7 mouse cellular contexts compared by ENCODE assay signal in the genomic region with DNA sequence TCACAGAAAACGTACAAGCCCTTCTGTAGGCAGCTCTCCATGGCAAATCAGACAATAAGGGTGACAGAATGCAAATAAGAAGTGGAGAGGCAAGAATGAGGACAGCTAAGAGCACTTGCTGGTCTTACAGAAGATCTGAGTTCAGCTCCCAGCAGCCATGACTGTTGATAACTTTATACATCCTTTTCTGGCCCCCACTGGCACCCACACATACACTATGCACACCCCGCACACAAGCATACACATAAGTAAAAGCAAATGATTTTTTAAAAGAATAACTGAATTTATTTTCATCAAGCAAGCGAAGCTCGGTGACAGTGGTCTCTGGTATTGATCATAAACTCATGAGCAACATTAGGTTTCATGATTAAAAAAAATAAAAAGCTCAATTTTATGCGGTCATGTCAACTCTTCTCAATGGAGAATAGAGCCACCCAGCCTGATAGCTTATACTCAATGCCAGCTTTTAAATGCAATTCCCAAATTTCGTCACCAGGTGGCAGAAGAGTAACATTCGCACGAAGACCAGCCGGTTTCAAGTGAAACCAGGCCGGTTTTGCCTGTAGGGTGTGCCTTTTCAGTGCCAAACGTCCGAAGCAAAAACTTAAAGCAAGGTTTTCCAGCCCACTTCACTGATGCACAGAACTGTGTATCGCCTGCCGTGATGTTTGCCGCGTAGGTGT.
A peak's percentile ranks its signal among the peaks of the same experiment; 100 is the strongest.
DNase-seq lines count a peak whose midpoint lies in the region; ATAC-seq lines count a peak whose summit lies in the region.

No protein-coding gene starts in this region.

- intact Hi-C loops in left cerebral cortex, postnatal 10 days (cut with DNase I) = loop anchor here (2.0 to 5.0 kb wide), 2 partner anchors 191 to 210 kb away; no protein-coding TSS in a partner anchor

- 0 out of 2 replicates have a peak overlapping the region, but pooled peaks have one; percentile 13 for H3K9ac ChIP-seq in intestine, embryonic 14.5 days (ENCODE audit: low read length)

- no peaks in the 10 kb centered on the region for H3K36me3 ChIP-seq in intestine, embryonic 14.5 days (ENCODE audit: control insufficient read depth, insufficient read depth, low read length)

- H3K27me3 ChIP-seq in intestine, embryonic 14.5 days (replicated peaks; ENCODE audit: control insufficient read depth, insufficient read depth, low read length) = no peaks in the 10 kb centered on the region

- no peaks in the 10 kb centered on the region for H3K9me3 ChIP-seq in intestine, embryonic 14.5 days (ENCODE audit: control insufficient read depth, low read length)

- no peak overlapping the region for H3K27ac ChIP-seq in intestine, embryonic 14.5 days (ENCODE audit: low read depth)

- DNase-seq in adrenal gland, adult 18-20 months (ENCODE audit: low spot score in 2 of 2) = peak; percentile 74 to 86
- DNase-seq in embryo, embryonic 10 days (ENCODE audit: low spot score) = peak; percentile 92
- DNase-seq in gastrocnemius, postnatal 25 days = peak; percentile 57
- DNase-seq in intestine, embryonic 14.5 days (ENCODE audit: low spot score) = peak; percentile 89
- peak; percentile 82 to 89 for DNase-seq in left cerebral cortex, postnatal 10 days (ENCODE audit: extremely low spot score in 1 of 2, low spot score in 2 of 2)
- DNase-seq in right cerebral cortex, postnatal 14 days = peak; percentile 71

- peaks cover 9% of the 10 kb centered on the region for H3K4me1 ChIP-seq in intestine, embryonic 14.5 days (replicated peaks; ENCODE audit: control insufficient read depth, insufficient read depth, low read length)

- H3K4me3 ChIP-seq in intestine, embryonic 14.5 days (ENCODE audit: low read depth, low read length) = peak overlapping the region; percentile 24

- WGBS in intestine, embryonic 14.5 days = 17% methylated on average over 16 of the region's 16 CpGs

- no peak; the same call in 1 of the 2 replicates for ATAC-seq in intestine, embryonic 14.5 days (replicated peaks; ENCODE audit: low FRiP score, low TSS enrichment, low read depth)
- peak; percentile 76 for ATAC-seq in megakaryocyte-erythroid progenitor cell, adult 5-6 weeks (replicated peaks; ENCODE audit: low FRiP score, low TSS enrichment, poor library complexity, severe bottlenecking)

- peak overlapping the region; percentile 48 for H3K4me2 ChIP-seq in intestine, embryonic 14.5 days (ENCODE audit: low read length)
